ENCODE assay signal across 17 mouse cellular contexts in the genomic region with DNA sequence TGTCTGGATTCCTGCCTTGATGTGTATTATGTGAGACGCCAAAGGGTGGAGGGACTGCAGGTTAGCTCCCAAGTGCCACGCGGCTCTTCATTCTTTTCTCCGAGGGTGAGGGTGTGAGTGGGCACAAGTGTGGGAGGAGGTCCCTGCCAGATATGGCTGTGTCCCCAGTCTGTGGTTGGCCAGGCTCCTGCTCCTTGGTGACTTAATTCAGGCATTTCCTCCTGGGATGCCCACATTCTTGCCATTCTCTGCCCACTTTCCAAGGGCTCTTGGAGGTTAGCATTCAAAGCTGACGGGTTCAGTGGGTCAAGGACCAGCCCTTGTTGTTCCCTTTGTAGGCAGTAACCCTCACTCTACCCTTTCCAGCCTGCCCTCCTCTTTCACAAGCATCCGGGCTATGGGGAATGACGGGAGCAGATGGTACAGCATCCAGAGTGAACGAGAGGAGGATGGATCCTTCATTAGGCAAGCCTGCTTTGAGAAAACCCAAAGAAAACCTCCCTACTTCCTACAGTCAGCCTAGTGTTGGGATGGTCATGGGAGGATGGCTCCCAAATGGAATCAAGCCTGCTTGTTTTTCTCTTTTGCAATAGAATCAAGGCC. TPM values are rescaled to one million over a fixed set of nuclear protein-coding genes. Genes with fewer than 3 reads are reported as not detected.
DNase-seq lines count a peak whose midpoint lies in the region; ATAC-seq and TF ChIP-seq lines count a peak whose summit lies in the region.
"Had no signal": no experiment of that assay in that cellular context is flagged by ENCODE, and none has a peak within 500 bp of the region (broad histone marks: within the 10 kb centered on the region; RNA-seq: fewer than 3 reads in every experiment).

No protein-coding gene starts in this region.

- H3K27me3 ChIP-seq in hindbrain, embryonic 15.5 days, result no peaks in the 10 kb centered on the region
- no peaks in the 10 kb centered on the region for H3K27me3 ChIP-seq in hindbrain, embryonic 14.5 days (ENCODE audit: control insufficient read depth, insufficient read depth, low read length)
- no peaks in the 10 kb centered on the region for H3K27me3 ChIP-seq in Patski
- H3K27me3 ChIP-seq: forebrain, embryonic 15.5 days; neural tube, embryonic 12.5 days had no signal

- H3K9ac ChIP-seq in hindbrain, embryonic 15.5 days, result no peak overlapping the region
- no peak overlapping the region for H3K9ac ChIP-seq in hindbrain, embryonic 14.5 days
- H3K9ac ChIP-seq: forebrain, embryonic 15.5 days had no signal

- 73% methylated on average over 8 of the region's 8 CpGs for WGBS in hindbrain, embryonic 15.5 days
- WGBS in hindbrain, embryonic 14.5 days, result 79% methylated on average over 8 of the region's 8 CpGs

- H3K4me1 ChIP-seq in hindbrain, embryonic 15.5 days (replicated peaks), result peaks cover 72% of the 10 kb centered on the region
- H3K4me1 ChIP-seq in hindbrain, embryonic 14.5 days (replicated peaks; ENCODE audit: control insufficient read depth, insufficient read depth, low read length), result peaks cover 25% of the 10 kb centered on the region

- no peak for ATAC-seq in hindbrain, embryonic 15.5 days (ENCODE audit: low FRiP score, low read depth)
- no peak for ATAC-seq in hindbrain, embryonic 14.5 days (ENCODE audit: low FRiP score)
- peak; percentile 24 for ATAC-seq in Patski
- ATAC-seq: midbrain, embryonic 16.5 days had no signal

- POLR2A ChIA-PET in Patski (lab: Charles Lee), result interaction anchor here (1.1 kb wide), 1 partner anchor 20 kb away, joined by 3 read pairs; no protein-coding TSS in a partner anchor

- DNase-seq in cerebellum, adult 9-11 months, result peak; percentile 57
- no peak for DNase-seq in cerebellum, postnatal 14 days
- DNase-seq in hindbrain, embryonic 14.5 days (ENCODE audit: low spot score), result no peak
- no peak for DNase-seq in Patski (ENCODE audit: low read depth, low spot score)
- DNase-seq in lung, postnatal 10 days, result peak; percentile 62
- DNase-seq in c-Kit-positive CD71-positive TER-119-positive erythroid progenitor cells, embryonic 14.5 days (ENCODE audit: low spot score), result no peak
- DNase-seq in layer of hippocampus, adult 9-10 months (ENCODE audit: low spot score), result no peak
- DNase-seq: cerebellum, adult 11-12 months; gastrocnemius, postnatal 10 days; kidney, adult 9 months; right cerebral cortex, postnatal 25 days had no signal

- no peak overlapping the region for H3K27ac ChIP-seq in hindbrain, embryonic 15.5 days (replicated peaks)
- H3K27ac ChIP-seq in hindbrain, embryonic 14.5 days, result no peak overlapping the region
- H3K27ac ChIP-seq: forebrain, embryonic 15.5 days; neural tube, embryonic 12.5 days had no signal

- H3K4me2 ChIP-seq in hindbrain, embryonic 15.5 days, result 0 out of 2 replicates have a peak overlapping the region, but pooled peaks have one; percentile 4
- H3K4me2 ChIP-seq in hindbrain, embryonic 14.5 days (replicated peaks), result no peak overlapping the region
- H3K4me2 ChIP-seq: heart, embryonic 11.5 days; neural tube, embryonic 12.5 days had no signal

- H3K9me3 ChIP-seq in hindbrain, embryonic 15.5 days, result no peaks in the 10 kb centered on the region
- no peaks in the 10 kb centered on the region for H3K9me3 ChIP-seq in hindbrain, embryonic 14.5 days (ENCODE audit: control insufficient read depth, low read length)
- H3K9me3 ChIP-seq: forebrain, embryonic 15.5 days; neural tube, embryonic 12.5 days had no signal

- in situ Hi-C loops in Patski (cut with MboI; ENCODE audit: low pct_unique_long_range_greater_than_20kb), result no loop called here

- no peaks in the 10 kb centered on the region for H3K36me3 ChIP-seq in hindbrain, embryonic 15.5 days
- H3K36me3 ChIP-seq in hindbrain, embryonic 14.5 days (replicated peaks; ENCODE audit: control insufficient read depth, insufficient read depth), result no peaks in the 10 kb centered on the region
- H3K36me3 ChIP-seq: forebrain, embryonic 15.5 days; neural tube, embryonic 12.5 days had no signal

- CTCF ChIA-PET in Patski (lab: Charles Lee), result no interaction called here

- TF ChIP-seq CTCF in Patski (IDR thresholded peaks at IDR 0.05), result no peak

- no peak overlapping the region for H3K4me3 ChIP-seq in hindbrain, embryonic 15.5 days
- no peak overlapping the region for H3K4me3 ChIP-seq in hindbrain, embryonic 14.5 days (replicated peaks; ENCODE audit: low read length)
- H3K4me3 ChIP-seq: forebrain, embryonic 15.5 days; neural tube, embryonic 12.5 days had no signal

RNA-seq across cellular contexts. Expression of a gene that starts 9.3 kb away (rescaled TPM):
- polyA plus RNA-seq in hindbrain, embryonic 15.5 days (2015; fragmentation: Nextera tagmentation; extraction: Ambion mirVana), result 2.5 and 3.7 TPM in 2 replicates
- 6.3 and 7.3 TPM in 2 replicates for polyA plus RNA-seq in hindbrain, embryonic 14.5 days (2014; fragmentation: Nextera tagmentation; extraction: Ambion mirVana)
- 77.8 TPM for polyA plus RNA-seq in Patski (2021)

RNA-seq across cellular contexts. Expression of a gene that starts 38.4 kb away (rescaled TPM):
- polyA plus RNA-seq in hindbrain, embryonic 15.5 days (2015; fragmentation: Nextera tagmentation; extraction: Ambion mirVana), result 164 and 172 TPM in 2 replicates
- 151 and 160 TPM in 2 replicates for polyA plus RNA-seq in hindbrain, embryonic 14.5 days (2014; fragmentation: Nextera tagmentation; extraction: Ambion mirVana)
- 87.3 TPM for polyA plus RNA-seq in Patski (2021)

RNA-seq across cellular contexts. Expression of a gene that starts 57.0 kb away (rescaled TPM):
- polyA plus RNA-seq in hindbrain, embryonic 15.5 days (2015; fragmentation: Nextera tagmentation; extraction: Ambion mirVana), result 1.4 and 2.3 TPM in 2 replicates
- 0.39 and 1.5 TPM in 2 replicates for polyA plus RNA-seq in hindbrain, embryonic 14.5 days (2014; fragmentation: Nextera tagmentation; extraction: Ambion mirVana)
- 0.13 TPM for polyA plus RNA-seq in Patski (2021)
- polyA plus RNA-seq: heart, embryonic 11.5 days; liver, adult 2 months; neural tube, embryonic 12.5 days had no signal

Comparison
In these comparisons a context has a peak if more than half of its experiments do, and no peak if none do; other contexts are left out.
1. DNase-seq: peak in cerebellum, adult 9-11 months (single experiment) and lung, postnatal 10 days (single experiment); none in cerebellum, postnatal 14 days (0 of 2), hindbrain, embryonic 14.5 days (single experiment), Patski (single experiment), c-Kit-positive CD71-positive TER-119-positive erythroid progenitor cells, embryonic 14.5 days (single experiment) and layer of hippocampus, adult 9-10 months (single experiment).